Mouse (Mus musculus) thymus, postnatal 10 days (tissue): ENCODE measurements around the gene A930033H14Rik.
A peak's percentile ranks its signal among the peaks of the same experiment; 100 is the strongest.

Source experiments
- DNase-seq, 2 experiments: peaks; one replicate each; pipeline ENCODE4 v3.0.0; 2021; ENCODE audit warnings: low spot score in 2 of 2

A930033H14Rik gene

GRCm38 (mm10) chr10:69193721-69194120 lies 19.2 kb downstream of the A930033H14Rik start:
- no peak for DNase-seq

- no peak for DNase-seq
Measured at GRCm38 (mm10) chr10:69192266-69192665, 20.6 kb downstream of the A930033H14Rik start.

- no peak for DNase-seq
Measured at GRCm38 (mm10) chr10:69190434-69191160, 22.3 kb downstream of the A930033H14Rik start.

GRCm38 (mm10) chr10:69187773-69188443 lies 25.0 kb downstream of the A930033H14Rik start:
- DNase-seq = no peak

GRCm38 (mm10) chr10:69185894-69186893 lies 26.7 kb downstream of the A930033H14Rik start:
- peak in 1 of 2 experiments; percentile 30 for DNase-seq

GRCm38 (mm10) chr10:69185431-69185830 lies 27.5 kb downstream of the A930033H14Rik start:
- no peak for DNase-seq

- no peak for DNase-seq
Measured at GRCm38 (mm10) chr10:69184903-69185302, 28.0 kb downstream of the A930033H14Rik start.

GRCm38 (mm10) chr10:69180997-69181396 lies 31.9 kb downstream of the A930033H14Rik start:
- no peak for DNase-seq

GRCm38 (mm10) chr10:69179341-69179740 lies 33.6 kb downstream of the A930033H14Rik start:
- no peak for DNase-seq

GRCm38 (mm10) chr10:69176116-69176515 lies 36.8 kb downstream of the A930033H14Rik start:
- no peak for DNase-seq

- DNase-seq = no peak
Measured at GRCm38 (mm10) chr10:69172412-69172811, 40.5 kb downstream of the A930033H14Rik start.

- DNase-seq = no peak
Measured at GRCm38 (mm10) chr10:69166514-69166913, 46.4 kb downstream of the A930033H14Rik start.

GRCm38 (mm10) chr10:69165847-69166246 lies 47.1 kb downstream of the A930033H14Rik start:
- DNase-seq = no peak

GRCm38 (mm10) chr10:69165125-69165524 lies 47.8 kb downstream of the A930033H14Rik start:
- peak in 1 of 2 experiments; percentile 61 for DNase-seq

GRCm38 (mm10) chr10:69163216-69163615 lies 49.7 kb downstream of the A930033H14Rik start:
- DNase-seq = no peak

- DNase-seq = no peak
Measured at GRCm38 (mm10) chr10:69162577-69162976, 50.3 kb downstream of the A930033H14Rik start.

- no peak for DNase-seq
Measured at GRCm38 (mm10) chr10:69161503-69161902, 51.4 kb downstream of the A930033H14Rik start.

- peak; percentile 25 to 31 for DNase-seq
Measured at GRCm38 (mm10) chr10:69160877-69161276, 52.0 kb downstream of the A930033H14Rik start.
